Mouse (Mus musculus): ENCODE data around the gene Grb2. TPM values are rescaled to one million over a fixed set of nuclear protein-coding genes. Genes with fewer than 3 reads are reported as not detected.

The Grb2 gene
- polyA plus RNA-seq, 1 experiment from 2014 or later, result 93.9 TPM

DNA sequence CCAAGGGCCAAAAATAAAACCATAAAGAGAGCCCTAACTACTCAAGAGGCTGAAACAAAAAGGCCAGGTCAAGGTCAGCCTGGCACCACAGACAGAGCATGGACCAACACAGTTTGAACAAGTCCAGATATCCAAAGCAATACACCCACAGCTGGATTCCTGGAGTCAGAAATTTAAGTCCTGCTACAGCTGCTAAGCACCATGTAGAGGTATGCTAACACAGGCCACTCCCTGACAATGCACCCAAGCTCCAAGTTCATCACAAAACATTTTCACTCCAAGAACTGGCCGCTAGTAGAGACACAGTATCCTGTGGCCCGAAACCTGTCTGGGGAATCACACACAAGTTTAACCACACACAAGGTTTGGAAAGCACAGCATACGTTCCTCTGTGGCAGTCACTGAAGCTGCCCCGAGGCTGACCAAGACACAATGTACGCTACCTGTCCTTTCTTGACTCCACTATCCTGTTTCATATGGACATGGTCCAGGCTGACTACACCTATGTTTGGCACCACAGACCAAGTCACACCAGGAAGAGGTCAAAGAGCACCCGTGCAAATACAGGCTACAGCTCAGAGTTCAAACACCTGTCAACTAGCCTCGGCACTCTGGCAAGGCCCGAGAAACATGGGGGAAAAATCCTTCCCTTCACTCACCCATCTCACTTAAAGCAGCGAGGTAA is 28.7 kb downstream of the Grb2 start:
- no peaks in the 10 kb centered on the region for H3K9me3 ChIP-seq
- no peak overlapping the region for H3K4me3 ChIP-seq
- H3K36me3 ChIP-seq, result peaks cover 23% of the 10 kb centered on the region
- H3K4me1 ChIP-seq, result no peaks in the 10 kb centered on the region
- WGBS, result 89% methylated on average over 9 of the region's 9 CpGs
- no peaks in the 10 kb centered on the region for H3K27me3 ChIP-seq
- no peak for ATAC-seq (ENCODE audit: insufficient number of reproducible peaks, low FRiP score, low TSS enrichment, low read depth)
- no peak overlapping the region for H3K9ac ChIP-seq
- no peak overlapping the region for H3K4me2 ChIP-seq
- H3K27ac ChIP-seq, result 0 out of 2 replicates have a peak overlapping the region, but pooled peaks have one; percentile 27

GRCm38 (mm10) chr11:115678861-115679260 is 29.5 kb downstream of the Grb2 start:
- peaks cover 4% of the 10 kb centered on the region for H3K4me1 ChIP-seq
- no peak overlapping the region for H3K27ac ChIP-seq
- 80% methylated on average over 6 of the region's 6 CpGs for WGBS
- no peak for ATAC-seq (ENCODE audit: insufficient number of reproducible peaks, low FRiP score, low TSS enrichment, low read depth)
- H3K27me3 ChIP-seq, result no peaks in the 10 kb centered on the region
- no peaks in the 10 kb centered on the region for H3K9me3 ChIP-seq
- H3K4me3 ChIP-seq, result no peak overlapping the region
- peaks cover 23% of the 10 kb centered on the region for H3K36me3 ChIP-seq
- no peak overlapping the region for H3K9ac ChIP-seq
- no peak overlapping the region for H3K4me2 ChIP-seq

DNA sequence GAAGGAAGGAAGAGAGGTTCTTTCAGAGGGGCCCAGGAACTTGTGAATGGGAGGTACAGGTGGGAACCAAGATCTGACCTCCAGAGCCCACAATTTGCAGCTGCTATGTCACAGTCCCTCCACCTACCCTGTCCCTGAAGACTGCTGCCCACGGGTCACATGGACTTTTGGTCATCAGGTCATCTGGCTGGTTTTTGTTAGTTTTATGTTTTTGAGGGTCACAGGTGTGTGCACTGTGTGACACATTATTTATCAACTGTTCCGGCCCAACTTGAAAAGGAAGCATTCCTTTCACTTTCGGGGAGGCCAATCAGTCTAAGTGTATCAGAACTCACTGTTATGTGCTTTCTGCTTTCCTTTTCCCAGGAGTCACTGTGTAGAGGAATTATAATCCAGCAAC is 30.9 kb downstream of the Grb2 start:
- peaks cover 4% of the 10 kb centered on the region for H3K4me1 ChIP-seq

GRCm38 (mm10) chr11:115676738-115677137 is 31.7 kb downstream of the Grb2 start:
- no peak overlapping the region for H3K4me2 ChIP-seq
- no peak overlapping the region for H3K27ac ChIP-seq
- ATAC-seq (ENCODE audit: insufficient number of reproducible peaks, low FRiP score, low TSS enrichment, low read depth), result no peak
- H3K9me3 ChIP-seq, result no peaks in the 10 kb centered on the region
- no peak overlapping the region for H3K9ac ChIP-seq
- no peaks in the 10 kb centered on the region for H3K27me3 ChIP-seq
- 91% methylated on average over 8 of the region's 8 CpGs for WGBS
- H3K36me3 ChIP-seq, result peaks cover 9% of the 10 kb centered on the region
- peaks cover 4% of the 10 kb centered on the region for H3K4me1 ChIP-seq
- H3K4me3 ChIP-seq, result no peak overlapping the region

More for the DNA sequence above, 30.9 kb downstream of the Grb2 start:
- no peaks in the 10 kb centered on the region for H3K27me3 ChIP-seq
- peaks cover 10% of the 10 kb centered on the region for H3K36me3 ChIP-seq
- no peak for ATAC-seq (ENCODE audit: insufficient number of reproducible peaks, low FRiP score, low TSS enrichment, low read depth)
- H3K9me3 ChIP-seq, result no peaks in the 10 kb centered on the region
- H3K27ac ChIP-seq, result no peak overlapping the region
- H3K4me2 ChIP-seq, result no peak overlapping the region
- H3K9ac ChIP-seq, result no peak overlapping the region
- no peak overlapping the region for H3K4me3 ChIP-seq
- 88% methylated on average over 3 of the region's 3 CpGs for WGBS

DNA sequence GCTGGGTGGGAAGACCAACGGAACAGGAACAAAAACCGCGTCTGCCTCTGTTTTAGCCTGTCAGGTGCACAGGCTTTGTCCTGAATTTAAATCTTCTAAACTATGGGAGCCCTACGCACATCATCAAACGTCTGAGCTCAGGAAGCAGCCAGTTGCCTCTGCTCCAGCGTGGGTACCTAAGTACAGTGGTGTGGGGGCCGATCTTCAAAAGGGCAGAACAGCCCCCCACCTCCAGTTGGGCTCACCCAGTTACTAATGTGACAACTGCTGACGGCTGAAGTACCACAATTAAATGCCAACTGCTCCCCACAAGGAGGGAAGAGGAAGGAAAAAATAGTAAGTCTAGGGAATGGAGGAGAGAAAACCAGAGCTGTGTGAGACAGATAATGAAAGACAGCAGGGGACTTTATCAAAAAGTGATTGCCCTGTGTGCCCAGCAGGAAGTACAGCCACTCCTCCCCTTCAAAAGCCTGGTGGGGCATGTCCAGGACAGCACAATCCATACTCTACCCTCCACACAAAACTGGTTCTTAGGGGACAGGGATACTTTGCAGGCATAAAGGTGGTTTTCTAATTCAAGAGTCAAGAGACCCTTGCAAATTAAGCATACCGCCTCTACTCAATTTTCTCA is 34.0 kb downstream of the Grb2 start:
- WGBS, result 70% methylated on average over 9 of the region's 9 CpGs
- Histone ChIP-seq H3K27me3 (no peaks in the 10 kb centered on the region), H3K9me3 (no peaks in the 10 kb centered on the region), H3K9ac (no peak overlapping the region), H3K27ac (peak overlapping the region; percentile 38; the same call in 1 of the 2 replicates), H3K4me1 (peaks cover 11% of the 10 kb centered on the region), H3K4me2 (no peak overlapping the region), H3K4me3 (no peak overlapping the region), H3K36me3 (peaks cover 5% of the 10 kb centered on the region; the same call in 1 of the 2 replicates)
- no peak for ATAC-seq (ENCODE audit: insufficient number of reproducible peaks, low FRiP score, low TSS enrichment, low read depth)

DNA sequence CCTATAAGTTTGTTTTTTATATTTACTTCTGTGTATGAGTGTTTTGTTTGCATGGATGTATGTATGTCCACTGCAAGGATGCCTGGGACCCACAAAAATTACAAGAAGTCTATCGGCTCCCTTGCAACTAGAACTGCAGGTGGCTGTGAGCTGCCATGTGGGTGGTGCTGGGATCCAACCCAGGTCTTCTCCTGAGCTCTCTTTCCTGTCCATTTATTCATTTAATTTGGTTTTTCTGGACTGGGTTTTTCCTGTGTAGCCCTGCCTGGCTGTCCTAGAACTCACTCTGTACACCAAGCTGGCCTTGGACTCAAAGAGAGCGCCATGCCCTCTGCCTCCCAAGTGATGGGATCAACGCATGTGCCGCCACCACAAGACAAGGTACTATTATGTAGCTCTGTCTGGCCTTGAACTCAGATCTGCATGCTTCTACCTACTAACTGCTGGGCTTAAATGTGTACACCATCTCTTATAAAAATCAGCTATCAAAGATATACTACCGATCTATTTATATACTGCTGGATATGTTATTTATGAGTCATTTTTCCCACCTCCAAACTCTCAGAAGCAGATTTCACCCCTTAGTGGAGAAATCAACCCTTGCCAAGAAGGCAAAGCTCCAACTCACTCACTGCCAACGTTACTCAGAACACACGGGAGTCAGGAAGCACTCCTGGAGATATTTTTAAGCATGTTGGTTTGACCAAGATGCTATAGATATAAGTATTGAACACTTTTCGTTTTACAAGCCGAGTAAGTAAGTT is 34.7 kb downstream of the Grb2 start:
- no peak for ATAC-seq (ENCODE audit: insufficient number of reproducible peaks, low FRiP score, low TSS enrichment, low read depth)
- 74% methylated on average over 9 of the region's 9 CpGs for whole genome bisulfite sequencing
- peaks cover 2% of the 10 kb centered on the region; the same call in 1 of the 2 replicates for H3K36me3 ChIP-seq
- peaks cover 13% of the 10 kb centered on the region for H3K4me1 ChIP-seq
- no peaks in the 10 kb centered on the region for H3K27me3 ChIP-seq
- H3K9me3 ChIP-seq, result no peaks in the 10 kb centered on the region
- H3K27ac ChIP-seq, result peak overlapping the region; percentile 38; the same call in 1 of the 2 replicates
- H3K9ac ChIP-seq, result no peak overlapping the region
- no peak overlapping the region for H3K4me3 ChIP-seq
- H3K4me2 ChIP-seq, result no peak overlapping the region

DNA sequence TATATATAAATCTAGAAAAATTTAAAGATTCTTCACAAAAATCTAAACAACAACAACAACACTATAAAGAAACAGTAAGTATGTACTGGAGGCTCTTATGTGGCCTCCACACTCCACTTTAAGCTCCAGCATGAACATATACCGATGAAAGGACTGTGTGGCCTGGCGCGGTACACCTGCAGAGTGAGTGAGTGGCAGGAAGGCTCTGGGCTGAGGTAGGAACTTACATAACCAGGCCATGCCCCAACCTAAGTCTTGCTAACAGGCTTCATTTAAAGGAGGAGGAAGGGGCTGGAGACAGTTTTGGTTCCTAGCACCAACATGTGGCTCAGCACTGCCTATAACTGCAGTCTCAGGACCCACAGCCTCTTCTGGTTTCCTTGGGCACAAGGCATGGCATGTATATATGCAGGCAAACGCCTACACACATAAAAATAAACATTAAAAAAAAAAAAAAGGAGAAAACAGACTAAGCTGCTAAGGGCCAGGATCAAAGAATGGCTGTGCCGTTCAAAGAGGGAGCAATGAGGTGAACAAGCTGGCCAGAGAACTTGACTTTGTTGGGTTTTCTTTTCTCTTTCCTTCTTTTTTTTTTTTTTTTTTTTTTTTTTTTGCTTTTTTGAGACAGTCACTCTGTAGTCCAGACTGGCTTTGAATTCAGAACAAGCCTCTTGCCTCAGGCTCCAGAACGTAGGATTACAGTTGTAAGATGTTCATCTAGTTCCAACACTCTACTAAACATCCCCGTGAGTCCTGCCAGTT is 36.0 kb downstream of the Grb2 start:
- no peak overlapping the region for H3K27ac ChIP-seq
- no peaks in the 10 kb centered on the region for H3K27me3 ChIP-seq
- H3K9ac ChIP-seq, result no peak overlapping the region
- H3K36me3 ChIP-seq, result no peaks in the 10 kb centered on the region
- ATAC-seq (ENCODE audit: insufficient number of reproducible peaks, low FRiP score, low TSS enrichment, low read depth), result no peak
- H3K4me2 ChIP-seq, result no peak overlapping the region
- H3K9me3 ChIP-seq, result no peaks in the 10 kb centered on the region
- peaks cover 13% of the 10 kb centered on the region for H3K4me1 ChIP-seq
- WGBS, result 72% methylated on average over 7 of the region's 7 CpGs
- H3K4me3 ChIP-seq, result no peak overlapping the region

DNA sequence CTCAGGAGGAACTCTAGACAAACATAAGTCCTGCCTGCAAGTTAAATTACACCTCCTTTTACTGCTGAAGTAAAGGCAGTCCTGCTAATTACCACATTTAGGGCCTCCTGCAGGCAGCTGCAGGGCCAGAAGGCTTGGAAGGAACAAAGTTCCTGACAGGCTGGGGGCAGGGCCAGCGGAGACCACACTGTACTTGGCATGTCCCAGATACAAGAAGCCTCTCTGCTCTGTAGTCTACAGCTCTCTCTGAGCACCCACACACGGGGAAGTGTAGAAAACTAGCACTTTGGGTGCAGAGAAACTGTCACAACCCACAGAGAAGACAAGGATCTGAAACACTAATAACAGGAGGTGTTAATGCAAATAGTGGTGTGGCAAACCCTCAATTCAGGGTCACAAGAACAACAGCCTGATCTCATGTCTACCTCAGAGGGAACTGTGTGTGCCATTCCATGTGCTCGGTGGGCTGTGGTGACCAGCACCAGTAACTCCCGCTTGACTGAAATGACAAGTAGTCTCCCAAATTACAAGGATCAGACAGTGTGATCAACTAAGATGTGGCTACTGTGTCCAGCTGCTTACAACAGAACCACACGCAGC is 37.8 kb downstream of the Grb2 start:
- Histone ChIP-seq H3K4me3 (no peak overlapping the region), H3K9me3 (no peaks in the 10 kb centered on the region), H3K27me3 (no peaks in the 10 kb centered on the region), H3K27ac (peak overlapping the region; percentile 33; the same call in 1 of the 2 replicates), H3K4me2 (no peak overlapping the region), H3K4me1 (peaks cover 13% of the 10 kb centered on the region), H3K36me3 (no peaks in the 10 kb centered on the region), H3K9ac (no peak overlapping the region)
- no peak for ATAC-seq (ENCODE audit: insufficient number of reproducible peaks, low FRiP score, low TSS enrichment, low read depth)
- 20% methylated on average over 5 of the region's 5 CpGs for WGBS

- no peak overlapping the region; the same call in 1 of the 2 replicates for H3K27ac ChIP-seq
- ATAC-seq (ENCODE audit: insufficient number of reproducible peaks, low FRiP score, low TSS enrichment, low read depth), result no peak
- WGBS, result 51% methylated on average over 4 of the region's 4 CpGs
Measured at GRCm38 (mm10) chr11:115663676-115664335, 44.6 kb downstream of the Grb2 start.

DNA sequence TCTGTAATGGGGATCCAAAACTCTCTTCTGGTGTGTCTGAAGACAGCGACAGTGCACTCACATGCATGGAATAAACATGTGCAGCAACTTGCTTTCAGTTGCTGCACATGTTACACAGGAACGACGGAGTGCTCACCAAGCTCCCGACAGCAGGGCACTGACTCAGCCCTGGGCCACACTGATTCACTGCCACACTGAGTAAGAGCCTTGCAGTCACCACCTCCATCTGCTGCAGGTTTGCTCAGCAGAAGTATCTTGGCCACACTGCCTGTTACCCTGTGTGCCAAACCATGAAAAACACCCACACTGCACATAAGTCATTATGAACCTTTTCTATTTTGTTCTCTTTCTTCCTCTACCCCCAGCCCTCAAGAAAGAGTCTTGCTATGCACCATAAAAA is 48.0 kb downstream of the Grb2 start:
- H3K9ac ChIP-seq, result no peak overlapping the region
- H3K36me3 ChIP-seq, result peaks cover 12% of the 10 kb centered on the region; the same call in 1 of the 2 replicates
- no peak overlapping the region for H3K27ac ChIP-seq
- no peak for ATAC-seq (ENCODE audit: insufficient number of reproducible peaks, low FRiP score, low TSS enrichment, low read depth)
- H3K4me3 ChIP-seq, result no peak overlapping the region
- 88% methylated on average over 4 of the region's 4 CpGs for WGBS
- H3K9me3 ChIP-seq, result no peaks in the 10 kb centered on the region
- H3K4me1 ChIP-seq, result 0 out of 2 replicates have a peak, but pooled peaks cover 4% of the 10 kb centered on the region
- H3K27me3 ChIP-seq, result no peaks in the 10 kb centered on the region
- no peak overlapping the region for H3K4me2 ChIP-seq

More at GRCm38 (mm10) chr11:115663676-115664335, 44.6 kb downstream of the Grb2 start:
- Histone ChIP-seq H3K4me3 (no peak overlapping the region), H3K36me3 (peaks cover 12% of the 10 kb centered on the region; the same call in 1 of the 2 replicates), H3K4me1 (0 out of 2 replicates have a peak, but pooled peaks cover 4% of the 10 kb centered on the region), H3K4me2 (no peak overlapping the region), H3K27me3 (no peaks in the 10 kb centered on the region), H3K9me3 (no peaks in the 10 kb centered on the region), H3K9ac (no peak overlapping the region)

- H3K27me3 ChIP-seq, result no peaks in the 10 kb centered on the region
- no peak overlapping the region for H3K9ac ChIP-seq
- H3K4me3 ChIP-seq, result no peak overlapping the region
- no peaks in the 10 kb centered on the region for H3K9me3 ChIP-seq
- 78% methylated on average over 6 of the region's 6 CpGs for WGBS
- H3K27ac ChIP-seq, result no peak overlapping the region
- ATAC-seq (ENCODE audit: insufficient number of reproducible peaks, low FRiP score, low TSS enrichment, low read depth), result no peak
- H3K4me2 ChIP-seq, result no peak overlapping the region
- no peaks in the 10 kb centered on the region for H3K4me1 ChIP-seq
- H3K36me3 ChIP-seq, result peaks cover 26% of the 10 kb centered on the region
Measured at GRCm38 (mm10) chr11:115658521-115658920, 49.9 kb downstream of the Grb2 start.

Measured in limb, embryonic 15.5 days (tissue).